8 mouse cellular contexts compared by ENCODE assay signal in the genomic region with DNA sequence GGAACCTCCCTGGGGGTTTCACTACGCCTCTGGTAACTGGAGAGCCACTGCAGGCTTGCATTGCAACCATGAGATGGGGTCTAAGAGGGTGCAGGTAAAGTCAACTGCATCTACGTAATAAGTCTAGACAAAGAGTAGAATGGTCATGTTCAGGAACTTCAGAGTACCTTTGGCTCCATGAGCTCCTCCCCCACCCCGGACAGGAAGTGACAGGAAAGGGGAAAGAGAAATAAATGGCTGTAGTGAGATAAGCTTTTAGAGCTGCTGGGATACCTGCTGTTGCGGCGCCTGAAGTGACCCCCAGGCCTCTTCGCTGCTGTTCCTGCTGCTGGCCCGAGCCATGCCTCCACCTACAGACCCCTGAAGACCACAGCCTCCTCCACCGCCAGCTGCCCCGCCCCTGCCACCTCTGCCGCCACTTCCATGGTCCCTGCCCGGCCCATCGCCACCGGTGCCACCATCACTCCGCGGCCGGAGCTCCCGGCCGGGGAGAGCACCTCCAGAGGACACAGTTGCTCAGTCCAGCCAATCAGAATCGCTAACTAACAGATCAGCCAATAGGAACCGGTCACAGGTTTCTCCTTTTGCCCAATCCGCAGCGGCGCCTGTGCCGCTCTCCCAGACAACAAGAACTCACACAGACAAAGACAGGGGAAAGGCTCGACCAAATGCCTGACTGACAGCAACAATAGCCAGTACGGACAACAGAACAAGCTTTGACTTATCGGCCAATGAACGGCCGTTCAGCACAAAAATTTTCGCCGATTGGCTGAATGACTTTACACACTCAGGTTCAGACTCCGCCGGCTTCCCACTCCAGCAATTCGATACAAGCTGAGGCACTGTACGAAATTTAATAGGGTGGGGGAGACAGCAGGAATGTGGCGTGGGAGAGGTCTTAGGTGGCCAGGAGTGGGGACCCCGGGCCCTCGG. TPM values are rescaled to one million over a fixed set of nuclear protein-coding genes. Genes with fewer than 3 reads are reported as not detected.
DNase-seq lines count a peak whose midpoint lies in the region; ATAC-seq lines count a peak whose summit lies in the region.

Gene Wbp1, minus strand, starts transcription at position 630 of the 933 bp plus-strand sequence.

- DNase-seq in c-Kit-negative CD71-positive TER-119-positive erythroid progenitor cells, embryonic 14.5 days (ENCODE audit: low read depth, low spot score): peak; percentile 92
- DNase-seq in fibroblast of lung, adult 2 months (ENCODE audit: low read depth): peak; percentile 100
- DNase-seq in kidney, postnatal 14 days: peak; percentile 98
- DNase-seq in liver, embryonic 13.5 days: peak; percentile 95
- DNase-seq in neural tube, embryonic 10.5 days (ENCODE audit: extremely low spot score, low spot score): peak; percentile 90

- H3K27ac ChIP-seq in heart, embryonic 14.5 days (replicated peaks in 1 of 2; ENCODE audit: control insufficient read depth in 1 of 2, insufficient read depth in 1 of 2, low read depth in 2 of 2, low read length in 2 of 2): peak within 1 kb of the TSS; percentile 88 to 89
- peak within 1 kb of the TSS; percentile 94 for H3K27ac ChIP-seq in liver, embryonic 13.5 days
- H3K27ac ChIP-seq in stomach, embryonic 16.5 days (ENCODE audit: low read length): peak within 1 kb of the TSS; percentile 98

- ATAC-seq in CD4-positive, CD25-positive, alpha-beta regulatory T cell, adult 4 months: peak; percentile 93
- peak; percentile 94 for ATAC-seq in heart, embryonic 14.5 days (ENCODE audit: insufficient number of reproducible peaks, insufficient read depth, low FRiP score, low read depth)
- peak; percentile 90 for ATAC-seq in liver, embryonic 13.5 days (ENCODE audit: low read depth)
- peak; percentile 95 for ATAC-seq in stomach, embryonic 16.5 days (ENCODE audit: insufficient read depth, low FRiP score)

- H3K9me3 ChIP-seq in heart, embryonic 14.5 days (ENCODE audit: control insufficient read depth, low read length): no peaks in the 10 kb centered on the region
- no peaks in the 10 kb centered on the region for H3K9me3 ChIP-seq in liver, embryonic 13.5 days (replicated peaks)
- H3K9me3 ChIP-seq in stomach, embryonic 16.5 days (replicated peaks; ENCODE audit: control insufficient read depth, low read length): no peaks in the 10 kb centered on the region

- no peaks in the 10 kb centered on the region for H3K27me3 ChIP-seq in heart, embryonic 14.5 days (ENCODE audit: control insufficient read depth, insufficient read depth, low read length)
- no peaks in the 10 kb centered on the region for H3K27me3 ChIP-seq in liver, embryonic 13.5 days
- H3K27me3 ChIP-seq in stomach, embryonic 16.5 days (ENCODE audit: control insufficient read depth, insufficient read depth, low read length): no peaks in the 10 kb centered on the region

- WGBS in heart, embryonic 14.5 days: under 1% methylated on average over 38 of the region's 38 CpGs
- under 1% methylated on average over 38 of the region's 38 CpGs for WGBS in liver, embryonic 13.5 days (ENCODE audit: insufficient replicate concordance)
- WGBS in stomach, embryonic 16.5 days: 1% methylated on average over 38 of the region's 38 CpGs

- peak within 1 kb of the TSS; percentile 90 for H3K9ac ChIP-seq in heart, embryonic 14.5 days (ENCODE audit: low read length)
- H3K9ac ChIP-seq in liver, embryonic 13.5 days: peak within 1 kb of the TSS; percentile 83
- peak within 1 kb of the TSS; percentile 88 for H3K9ac ChIP-seq in stomach, embryonic 16.5 days (ENCODE audit: low read length)

- H3K4me1 ChIP-seq in heart, embryonic 14.5 days (ENCODE audit: control insufficient read depth in 2 of 2, insufficient read depth in 2 of 2, low read length in 2 of 2): peaks cover 24 to 38% of the 10 kb centered on the region in 2 experiments
- peaks cover 77% of the 10 kb centered on the region for H3K4me1 ChIP-seq in liver, embryonic 13.5 days (replicated peaks)
- peaks cover 42% of the 10 kb centered on the region for H3K4me1 ChIP-seq in stomach, embryonic 16.5 days (ENCODE audit: control insufficient read depth, insufficient read depth, low read length)

- H3K4me3 ChIP-seq in heart, embryonic 14.5 days (ENCODE audit: control insufficient read depth in 1 of 2, insufficient read depth in 1 of 2, low read depth in 1 of 2, low read length in 2 of 2): peak within 1 kb of the TSS; percentile 74 to 79
- H3K4me3 ChIP-seq in liver, embryonic 13.5 days (replicated peaks): peak within 1 kb of the TSS; percentile 73
- peak within 1 kb of the TSS; percentile 77 for H3K4me3 ChIP-seq in stomach, embryonic 16.5 days (replicated peaks; ENCODE audit: low read length)

- peak within 1 kb of the TSS; percentile 99 for H3K4me2 ChIP-seq in heart, embryonic 14.5 days (ENCODE audit: low read length)
- peak within 1 kb of the TSS; percentile 97 for H3K4me2 ChIP-seq in liver, embryonic 13.5 days
- H3K4me2 ChIP-seq in stomach, embryonic 16.5 days (ENCODE audit: low read depth, low read length): peak within 1 kb of the TSS; percentile 96

- H3K36me3 ChIP-seq in heart, embryonic 14.5 days (ENCODE audit: control insufficient read depth, insufficient read depth, low read length): peaks cover 38% of the 10 kb centered on the region
- peaks cover 41% of the 10 kb centered on the region for H3K36me3 ChIP-seq in liver, embryonic 13.5 days
- peaks cover 12% of the 10 kb centered on the region for H3K36me3 ChIP-seq in stomach, embryonic 16.5 days (ENCODE audit: control insufficient read depth, insufficient read depth, low read length)

RNA-seq across cellular contexts. Expression of gene Wbp1, which starts in this region (rescaled TPM):
- 10 to 100 TPM; 20.4 to 23.6 TPM for polyA plus RNA-seq in CD4-positive, CD25-positive, alpha-beta regulatory T cell, adult 4 months (2017; shearing (Covaris generic))
- polyA plus RNA-seq in heart, embryonic 14.5 days (2014; fragmentation: Nextera tagmentation; extraction: Ambion mirVana): 76.0 and 94.5 TPM in 2 replicates
- 30.4 and 32.3 TPM in 2 replicates for polyA plus RNA-seq in liver, embryonic 13.5 days (2015; fragmentation: Nextera tagmentation; extraction: Ambion mirVana)
- 87.9 and 93.8 TPM in 2 replicates for polyA plus RNA-seq in stomach, embryonic 16.5 days (2015; fragmentation: Nextera tagmentation; extraction: Ambion mirVana)

Comparison
In these comparisons a context has a peak if more than half of its experiments do, and no peak if none do; other contexts are left out.
1. Peak in every context shown above with its lines: DNase-seq, ATAC-seq, H3K4me3 ChIP-seq and H3K27ac ChIP-seq.